Mouse (Mus musculus) ES-Bruce4 (cell line): Measurements from ENCODE around the gene Kxd1. TPM values are rescaled to one million over a fixed set of nuclear protein-coding genes. Genes with fewer than 3 reads are reported as not detected.
A peak's percentile ranks its signal among the peaks of the same experiment; 100 is the strongest.

Experiments used
- H3K27ac ChIP-seq: 2 replicates; pipeline ENCODE4 v1.5.1; 2012; ENCODE audit warnings: low read length, inconsistent platforms; ENCODE audit not compliant: insufficient read depth
- H3K27me3 ChIP-seq: 2 replicates; pipeline ENCODE4 v1.6.1; 2012; ENCODE audit warnings: mild to moderate bottlenecking, low read length, inconsistent platforms; ENCODE audit not compliant: control insufficient read depth, poor library complexity, insufficient read depth, severe bottlenecking
- H3K36me3 ChIP-seq: 2 replicates; pipeline ENCODE4 v1.6.1; 2012; ENCODE audit warnings: inconsistent platforms, mild to moderate bottlenecking, low read length, moderate library complexity; ENCODE audit not compliant: control insufficient read depth, poor library complexity, insufficient read depth, severe bottlenecking
- H3K4me1 ChIP-seq: one replicate; pipeline ENCODE4 v1.8.1; 2011; ENCODE audit warnings: low read length; ENCODE audit not compliant: control insufficient read depth, insufficient read depth
- H3K4me3 ChIP-seq: 2 replicates; pipeline ENCODE4 v1.5.1; 2011; ENCODE audit warnings: low read depth, mild to moderate bottlenecking, low read length
- H3K9ac ChIP-seq: 2 replicates; pipeline ENCODE4 v1.6.1; 2012; ENCODE audit warnings: low read depth, mild to moderate bottlenecking, inconsistent platforms; ENCODE audit not compliant: poor library complexity, severe bottlenecking
- H3K9me3 ChIP-seq: replicated peaks from 2 replicates; pipeline ENCODE4 v1.6.1; 2012; ENCODE audit warnings: mild to moderate bottlenecking, low read length, inconsistent platforms; ENCODE audit not compliant: control insufficient read depth, poor library complexity, insufficient read depth, severe bottlenecking
- CTCF ChIP-seq: IDR thresholded peaks from one replicate; pipeline ENCODE4 v1.8.1; 2011; ENCODE audit warnings: low read depth, low read length
- EP300 ChIP-seq: IDR thresholded peaks from 2 replicates; pipeline ENCODE4 v1.6.1; 2011; ENCODE audit warnings: low read depth, low read length; ENCODE audit not compliant: insufficient read depth
- POLR2A ChIP-seq: IDR thresholded peaks from one replicate; pipeline ENCODE4 v1.8.1; 2011; ENCODE audit warnings: low read length; ENCODE audit not compliant: insufficient read depth
- polyA plus RNA-seq: library from polyadenylated mRNA; stranded (reverse); fragments of >200 nt; gene quantifications from 2 replicates; pipeline ENCODE4 v1.2.4, GENCODE M21; 2011; ENCODE audit warnings: low read depth; ENCODE audit not compliant: missing spikeins, insufficient read depth, insufficient read length

The Kxd1 gene
- polyA plus RNA-seq, 1 experiment: 57.4 TPM

DNA sequence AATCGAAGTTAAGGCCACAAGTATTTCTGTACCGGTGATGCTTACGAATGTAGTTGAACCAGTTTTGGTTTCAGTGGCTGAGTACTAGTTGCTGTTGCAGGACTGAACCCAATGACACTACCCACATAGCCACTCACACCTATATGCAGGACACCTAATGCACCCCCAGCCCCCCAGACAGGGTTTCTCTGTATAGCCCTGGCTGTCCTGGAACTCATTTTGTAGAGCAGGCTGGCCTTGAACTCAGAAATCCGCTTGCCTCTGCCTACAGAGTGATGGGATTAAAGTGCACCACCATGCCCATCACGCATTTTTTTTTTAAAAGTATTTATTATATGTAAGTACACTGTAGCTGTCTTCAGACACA, 20.7 kb downstream of the Kxd1 start:
- TF ChIP-seq EP300 (no peak), CTCF (no peak), POLR2A (no peak)
- peak overlapping the region; percentile 87 for H3K9ac ChIP-seq
- no peaks in the 10 kb centered on the region for H3K4me1 ChIP-seq

DNA sequence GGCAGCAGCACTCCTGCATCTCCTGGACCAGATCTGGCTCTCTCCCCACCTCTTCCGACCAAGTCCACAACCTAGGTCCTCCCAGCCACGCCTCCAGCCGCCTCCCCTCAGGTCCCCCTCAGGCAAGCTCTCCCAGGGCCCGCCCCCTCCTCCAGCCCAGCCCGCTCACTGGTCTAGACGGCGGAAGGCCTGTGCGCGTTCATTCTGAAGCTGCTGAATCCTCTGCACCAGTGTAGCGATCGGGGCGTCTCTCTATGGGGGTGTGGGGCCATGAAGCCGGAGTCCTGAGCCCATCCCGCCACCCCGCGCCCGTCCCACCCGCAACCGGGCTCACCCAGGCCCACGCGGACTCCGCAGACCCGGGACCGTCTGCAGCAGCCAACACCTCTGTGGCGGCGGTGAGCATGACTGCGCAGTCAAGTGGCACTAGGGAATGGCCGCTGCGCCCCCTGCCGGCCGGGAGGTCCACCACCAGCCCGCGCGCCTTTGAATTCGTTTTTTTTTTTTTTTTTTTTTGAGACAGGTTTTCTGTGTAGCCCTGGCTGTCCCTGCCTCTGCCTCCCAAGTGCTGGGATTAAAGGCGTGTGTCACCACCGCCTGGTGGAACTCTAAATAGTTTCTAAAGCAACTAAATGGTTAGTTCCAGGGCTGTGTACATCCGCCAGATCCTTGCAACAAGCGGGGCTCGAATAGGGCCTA, 21.3 kb downstream of the Kxd1 start, which contains the start of gene Rex1bd:
Rex1bd (minus strand) TSS at position 425 of the 699 bp plus-strand sequence.
- Histone ChIP-seq H3K9me3 (no peaks in the 10 kb centered on the region), H3K9ac (peak within 1 kb of the TSS; percentile 87), H3K36me3 (peaks cover 24% of the 10 kb centered on the region), H3K4me3 (peak within 1 kb of the TSS; percentile 59), H3K27ac (peak within 1 kb of the TSS; percentile 62), H3K27me3 (no peaks in the 10 kb centered on the region), H3K4me1 (no peaks in the 10 kb centered on the region)
- TF ChIP-seq CTCF (peak; percentile 66), EP300 (no peak), POLR2A (peak; percentile 13)

More for the DNA sequence above, 20.7 kb downstream of the Kxd1 start:
- H3K27ac ChIP-seq: peak overlapping the region; percentile 62
- H3K27me3 ChIP-seq: no peaks in the 10 kb centered on the region
- H3K4me3 ChIP-seq: peak overlapping the region; percentile 21
- peaks cover 26% of the 10 kb centered on the region for H3K36me3 ChIP-seq
- no peaks in the 10 kb centered on the region for H3K9me3 ChIP-seq

DNA sequence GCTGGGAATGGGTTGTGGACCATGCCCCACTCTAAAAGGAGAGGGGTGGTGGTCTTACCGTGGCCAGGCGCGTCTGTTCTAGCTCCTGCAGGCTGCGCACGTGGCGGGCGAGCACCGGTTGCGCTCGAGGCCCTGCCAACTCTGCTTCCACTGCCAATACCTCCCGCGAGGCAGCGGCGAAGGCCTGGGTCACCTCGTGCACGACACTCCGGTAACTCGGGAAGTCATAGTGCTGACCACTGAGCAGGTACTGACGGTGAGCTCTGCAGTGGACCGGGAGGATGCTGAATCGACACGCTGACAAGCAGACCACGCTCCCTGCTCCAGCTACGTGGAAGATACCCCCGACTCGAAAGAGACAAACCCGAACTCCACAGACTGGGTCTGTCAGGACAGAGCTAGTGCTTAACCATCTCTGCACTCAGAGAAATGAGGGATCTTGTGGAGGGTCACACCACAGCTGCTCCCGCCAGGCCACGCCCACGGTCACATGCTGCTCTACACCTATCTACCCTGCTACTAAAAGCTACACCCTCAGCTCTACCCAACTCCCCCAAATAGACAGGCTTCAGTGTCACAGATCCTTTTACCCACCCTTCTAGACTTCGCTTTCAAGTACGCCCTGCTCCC, 21.9 kb downstream of the Kxd1 start:
- peak overlapping the region; percentile 21; the same call in 1 of the 2 replicates for H3K27ac ChIP-seq
- TF ChIP-seq EP300: no peak
- peaks cover 24% of the 10 kb centered on the region for H3K36me3 ChIP-seq
- no peaks in the 10 kb centered on the region for H3K9me3 ChIP-seq
- H3K9ac ChIP-seq: peak overlapping the region; percentile 87
- no peaks in the 10 kb centered on the region for H3K4me1 ChIP-seq
- H3K4me3 ChIP-seq: peak overlapping the region; percentile 59
- no peaks in the 10 kb centered on the region for H3K27me3 ChIP-seq

DNA sequence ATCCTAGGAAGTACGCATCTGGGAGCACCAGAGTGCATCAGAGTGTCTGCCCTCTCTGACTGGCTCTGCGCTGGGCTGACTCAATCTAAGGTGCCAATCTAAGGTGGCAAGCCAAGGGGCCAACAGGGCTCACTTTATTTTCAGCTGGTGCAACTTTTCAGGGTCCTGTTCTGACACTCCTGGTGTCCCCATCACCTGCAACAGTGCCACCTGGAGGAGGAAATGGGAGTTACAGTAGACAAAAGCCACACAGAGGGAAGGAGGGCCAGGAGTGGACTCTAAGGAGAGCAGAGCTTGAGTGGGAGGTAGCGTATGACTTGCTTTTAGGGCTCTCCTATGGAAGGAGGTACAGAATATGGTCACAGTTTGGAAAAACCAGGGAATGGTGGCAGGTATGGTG, 22.9 kb downstream of the Kxd1 start:
- Histone ChIP-seq H3K4me3 (no peak overlapping the region), H3K9me3 (no peaks in the 10 kb centered on the region), H3K27ac (no peak overlapping the region), H3K36me3 (peaks cover 24% of the 10 kb centered on the region), H3K4me1 (no peaks in the 10 kb centered on the region), H3K27me3 (no peaks in the 10 kb centered on the region), H3K9ac (no peak overlapping the region)
- TF ChIP-seq CTCF (peak; percentile 77), EP300 (no peak)

DNA sequence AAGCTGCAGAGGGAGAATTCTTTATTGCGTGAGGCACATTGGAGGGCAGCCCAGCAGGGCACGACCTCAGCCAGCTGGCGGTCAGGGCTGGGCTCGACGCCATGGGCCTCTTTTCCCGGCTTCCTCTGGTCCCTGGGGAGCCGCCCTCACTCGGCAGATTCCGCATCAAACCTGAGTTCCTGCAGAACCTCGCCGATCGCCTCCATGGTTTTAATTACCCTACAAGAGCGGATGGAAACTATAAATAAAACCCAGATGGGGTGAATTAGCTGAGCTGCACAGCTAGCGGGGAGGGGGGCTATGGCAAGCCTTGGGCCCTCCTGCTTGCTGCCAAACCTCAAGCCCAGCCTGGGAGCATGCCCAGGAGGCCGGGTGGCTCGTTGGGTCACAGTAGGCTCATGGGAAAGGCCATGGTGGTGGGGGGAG, 23.5 kb downstream of the Kxd1 start:
- TF ChIP-seq CTCF (no peak), EP300 (no peak), POLR2A (no peak)
- H3K9ac ChIP-seq: no peak overlapping the region
- no peak overlapping the region for H3K27ac ChIP-seq

DNA sequence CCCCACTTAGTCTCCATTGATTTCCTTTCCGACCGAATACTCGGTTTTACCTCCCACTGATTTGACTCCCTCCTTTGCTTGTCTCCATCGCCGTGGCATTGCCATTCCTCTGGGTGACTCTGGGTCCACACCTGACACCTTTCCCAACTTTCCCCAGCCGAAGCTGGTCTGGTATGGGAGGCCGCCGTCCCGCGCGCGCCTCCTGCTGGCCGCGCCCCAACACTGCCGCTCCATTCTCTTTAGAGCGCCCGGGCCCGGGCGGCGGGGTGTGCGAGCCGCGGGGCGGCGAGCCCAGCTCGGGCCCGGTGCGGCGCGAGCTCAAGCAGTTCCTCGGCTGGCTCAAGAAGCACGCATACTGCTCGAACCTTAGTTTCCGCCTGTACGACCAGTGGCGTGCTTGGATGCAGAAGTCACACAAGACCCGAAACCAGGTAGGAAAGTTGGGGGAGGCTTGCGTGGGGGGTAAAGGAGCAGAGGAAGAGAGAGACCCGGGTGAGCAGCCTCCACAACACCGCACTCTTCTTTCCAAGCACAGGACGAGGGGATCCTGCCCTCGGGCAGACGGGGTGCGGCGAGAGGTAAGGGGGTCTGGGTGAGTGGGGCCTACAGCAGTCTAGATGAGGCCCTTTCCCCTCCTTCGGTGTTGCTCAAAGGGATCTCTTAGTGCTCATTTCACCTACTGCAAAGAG, 24.6 kb downstream of the Kxd1 start:
- no peaks in the 10 kb centered on the region for H3K27me3 ChIP-seq
- H3K9me3 ChIP-seq: no peaks in the 10 kb centered on the region
- H3K4me1 ChIP-seq: no peaks in the 10 kb centered on the region
- H3K27ac ChIP-seq: no peak overlapping the region
- H3K9ac ChIP-seq: 0 out of 2 replicates have a peak overlapping the region, but pooled peaks have one; percentile 6
- TF ChIP-seq EP300 (no peak), CTCF (peak; percentile 73)
- peaks cover 13% of the 10 kb centered on the region for H3K36me3 ChIP-seq
- peak overlapping the region; percentile 22; the same call in 1 of the 2 replicates for H3K4me3 ChIP-seq

More for the DNA sequence above, 23.5 kb downstream of the Kxd1 start:
- Histone ChIP-seq H3K36me3 (peaks cover 23% of the 10 kb centered on the region), H3K4me3 (no peak overlapping the region), H3K4me1 (no peaks in the 10 kb centered on the region), H3K9me3 (no peaks in the 10 kb centered on the region), H3K27me3 (no peaks in the 10 kb centered on the region)
